Mouse (Mus musculus) midbrain, embryonic 15.5 days (tissue): ENCODE data around the gene Klhl1. TPM values are rescaled to one million over a fixed set of nuclear protein-coding genes. Genes with fewer than 3 reads are reported as not detected.
"Not testable (repeated sequence)": the region's sequence is repeated elsewhere in the genome, so short reads cannot be mapped to it uniquely, and the experiment has no call there.

Experiments used
- ATAC-seq: fragments of 200-750 bp; cut with Nextera tagmentation; replicated peaks from 2 replicates; pipeline ENCODE4 v1.8.0; 2017; ENCODE audit warnings: moderate TSS enrichment
- H3K27ac ChIP-seq: fragments of 300-500 bp; sonication (generic); 2 replicates; pipeline ENCODE4 v1.5.1; 2015; ENCODE audit warnings: mild to moderate bottlenecking, inconsistent platforms
- H3K27me3 ChIP-seq: fragments of 300-500 bp; sonication (generic); replicated peaks from 2 replicates; pipeline ENCODE4 v1.6.1; 2015; ENCODE audit warnings: inconsistent platforms
- H3K36me3 ChIP-seq: fragments of 300-500 bp; sonication (generic); replicated peaks from 2 replicates; pipeline ENCODE4 v1.6.1; 2015; ENCODE audit warnings: inconsistent platforms
- H3K4me1 ChIP-seq: fragments of 300-500 bp; sonication (generic); 2 replicates; pipeline ENCODE4 v1.6.1; 2015; ENCODE audit warnings: inconsistent platforms
- H3K4me2 ChIP-seq: fragments of 300-500 bp; sonication (generic); 2 replicates; pipeline ENCODE4 v1.6.1; 2015; ENCODE audit warnings: inconsistent platforms, mild to moderate bottlenecking, moderate library complexity
- H3K4me3 ChIP-seq: fragments of 300-500 bp; sonication (generic); 2 replicates; pipeline ENCODE4 v1.5.1; 2015; ENCODE audit warnings: mild to moderate bottlenecking, inconsistent platforms
- H3K9ac ChIP-seq: fragments of 300-500 bp; sonication (generic); 2 replicates; pipeline ENCODE4 v1.6.1; 2015; ENCODE audit warnings: mild to moderate bottlenecking, inconsistent platforms
- H3K9me3 ChIP-seq: fragments of 300-500 bp; sonication (generic); 2 replicates; pipeline ENCODE4 v1.6.1; 2016; ENCODE audit warnings: inconsistent platforms
- WGBS: fragments of 180-500 bp; shearing (Covaris S2); methylation state at CpG from one replicate; pipeline ENCODE4 v1.1.7; 2015; ENCODE audit warnings: mixed read lengths; 5-methylcytosine and 5-hydroxymethylcytosine counted together
- polyA plus RNA-seq: library from polyadenylated mRNA; unstranded; fragments of >200 nt; fragmentation: Nextera tagmentation; extraction: Ambion mirVana; gene quantifications from 2 replicates; pipeline ENCODE4 v1.2.1, GENCODE M21; 2015

Klhl1 gene
- polyA plus RNA-seq, 1 experiment from 2014 or later: 15.7 TPM

- no peak for ATAC-seq
- Histone ChIP-seq H3K27me3 (no peaks in the 10 kb centered on the region), H3K36me3 (no peaks in the 10 kb centered on the region), H3K4me3 (no peak overlapping the region), H3K4me1 (no peaks in the 10 kb centered on the region), H3K9me3 (no peaks in the 10 kb centered on the region), H3K27ac (no peak overlapping the region), H3K9ac (no peak overlapping the region), H3K4me2 (no peak overlapping the region)
- 31% methylated on average over 6 of the region's 6 CpGs for WGBS
Observed at GRCm38 (mm10) chr14:96217805-96218441, 301.0 kb downstream of the Klhl1 start.

DNA sequence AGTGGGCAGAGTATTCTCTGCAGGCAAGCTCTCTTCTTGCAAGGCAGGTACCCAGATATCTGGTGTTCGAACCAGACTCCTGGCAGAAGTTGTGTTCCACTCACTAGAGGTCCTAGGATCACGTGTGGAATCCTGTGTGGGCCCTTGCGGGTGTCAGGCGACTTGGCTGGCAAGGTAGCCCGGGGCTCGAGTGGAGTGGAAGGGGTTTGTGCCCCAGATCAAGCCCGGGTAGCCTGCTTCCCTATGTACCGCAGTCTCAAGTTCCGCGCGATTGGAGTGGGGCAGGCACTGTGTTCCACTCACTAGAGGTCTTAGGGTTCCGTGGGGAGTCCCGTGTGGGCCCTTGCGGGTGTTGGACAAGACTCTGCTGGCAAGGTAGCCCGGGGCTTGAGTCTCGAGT, 324.1 kb downstream of the Klhl1 start:
- not testable (repeated sequence) for H3K36me3 ChIP-seq, H3K4me1 ChIP-seq, H3K9me3 ChIP-seq, H3K27me3 ChIP-seq, H3K9ac ChIP-seq, H3K4me3 ChIP-seq, H3K4me2 ChIP-seq, H3K27ac ChIP-seq, ATAC-seq
- WGBS: 91% methylated on average over 16 of the region's 16 CpGs

DNA sequence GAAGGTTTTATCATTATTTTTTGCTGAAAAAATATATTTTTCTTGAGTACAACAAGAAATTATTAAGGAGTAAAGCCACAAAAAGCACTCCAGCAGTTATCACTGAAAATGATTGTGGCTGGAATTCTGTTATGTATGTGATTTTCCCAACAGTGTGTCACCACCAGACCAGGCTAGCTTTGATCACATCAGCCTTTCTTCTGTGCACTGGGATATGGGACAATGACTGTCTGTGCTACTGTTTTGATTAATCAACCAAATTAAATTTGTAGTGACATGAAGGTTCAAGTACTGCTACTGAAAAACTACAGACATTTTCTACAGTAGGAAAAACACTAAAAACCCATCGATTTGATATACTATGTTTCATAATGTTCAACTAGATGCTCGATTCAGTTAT, 344.4 kb downstream of the Klhl1 start:
- Histone ChIP-seq H3K36me3 (no peaks in the 10 kb centered on the region), H3K27ac (no peak overlapping the region), H3K4me3 (no peak overlapping the region), H3K9ac (no peak overlapping the region), H3K9me3 (no peaks in the 10 kb centered on the region), H3K4me1 (no peaks in the 10 kb centered on the region), H3K27me3 (no peaks in the 10 kb centered on the region), H3K4me2 (no peak overlapping the region)
- WGBS: 83% methylated on average over 2 of the region's 2 CpGs
- ATAC-seq: no peak

DNA sequence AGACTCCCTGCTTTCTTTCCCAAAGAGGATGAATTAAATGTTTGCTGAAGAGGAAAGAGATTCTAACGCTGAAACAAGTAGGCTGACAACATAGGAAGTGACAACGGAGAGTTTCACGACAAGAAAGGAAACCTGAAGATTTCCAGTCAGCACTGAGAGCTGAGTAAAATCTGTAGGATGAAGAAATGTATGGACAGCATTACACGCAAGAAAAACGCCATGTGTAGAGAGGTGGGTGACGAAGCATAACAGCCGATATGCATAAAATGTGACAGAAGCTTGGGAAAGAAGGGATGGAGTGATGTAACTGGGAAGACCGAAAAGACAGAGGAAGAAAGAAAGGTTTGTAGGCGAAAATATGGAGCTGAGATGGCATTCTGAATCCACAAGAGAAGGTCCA, 375.8 kb downstream of the Klhl1 start:
- Histone ChIP-seq H3K27me3 (no peaks in the 10 kb centered on the region), H3K4me1 (no peaks in the 10 kb centered on the region), H3K9me3 (no peaks in the 10 kb centered on the region), H3K9ac (no peak overlapping the region), H3K4me3 (no peak overlapping the region), H3K27ac (no peak overlapping the region), H3K36me3 (no peaks in the 10 kb centered on the region), H3K4me2 (no peak overlapping the region)
- WGBS: 60% methylated on average over 9 of the region's 9 CpGs
- no peak for ATAC-seq

DNA sequence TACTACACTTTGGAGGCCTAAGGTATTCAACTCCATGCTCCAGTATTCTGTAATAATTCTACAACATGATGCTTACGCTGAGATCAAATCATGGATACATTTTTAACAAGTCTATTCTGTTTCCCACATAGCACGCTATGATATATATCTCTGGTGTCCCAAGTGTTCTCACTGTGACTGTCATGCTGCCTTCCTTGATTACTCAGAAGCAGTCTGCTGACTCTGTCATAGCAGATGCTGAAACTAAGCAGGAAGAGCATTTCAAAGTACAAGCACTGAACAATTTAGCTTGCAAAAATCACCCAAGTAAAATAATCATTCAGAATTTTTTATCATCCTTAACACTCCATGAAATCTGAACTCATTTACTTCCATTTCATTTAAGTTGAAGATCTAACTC, 378.7 kb downstream of the Klhl1 start:
- no peak for ATAC-seq
- no peak overlapping the region for H3K4me2 ChIP-seq
- H3K9me3 ChIP-seq: no peaks in the 10 kb centered on the region
- H3K27ac ChIP-seq: no peak overlapping the region
- no peaks in the 10 kb centered on the region for H3K4me1 ChIP-seq
- no peak overlapping the region for H3K9ac ChIP-seq
- H3K4me3 ChIP-seq: no peak overlapping the region
- H3K27me3 ChIP-seq: no peaks in the 10 kb centered on the region
- no peaks in the 10 kb centered on the region for H3K36me3 ChIP-seq
- 79% methylated on average over 2 of the region's 2 CpGs for WGBS

GRCm38 (mm10) chr14:96107396-96107795, 411.5 kb downstream of the Klhl1 start:
- H3K4me2 ChIP-seq: no peak overlapping the region
- 85% methylated on average over 7 of the region's 7 CpGs for WGBS

DNA sequence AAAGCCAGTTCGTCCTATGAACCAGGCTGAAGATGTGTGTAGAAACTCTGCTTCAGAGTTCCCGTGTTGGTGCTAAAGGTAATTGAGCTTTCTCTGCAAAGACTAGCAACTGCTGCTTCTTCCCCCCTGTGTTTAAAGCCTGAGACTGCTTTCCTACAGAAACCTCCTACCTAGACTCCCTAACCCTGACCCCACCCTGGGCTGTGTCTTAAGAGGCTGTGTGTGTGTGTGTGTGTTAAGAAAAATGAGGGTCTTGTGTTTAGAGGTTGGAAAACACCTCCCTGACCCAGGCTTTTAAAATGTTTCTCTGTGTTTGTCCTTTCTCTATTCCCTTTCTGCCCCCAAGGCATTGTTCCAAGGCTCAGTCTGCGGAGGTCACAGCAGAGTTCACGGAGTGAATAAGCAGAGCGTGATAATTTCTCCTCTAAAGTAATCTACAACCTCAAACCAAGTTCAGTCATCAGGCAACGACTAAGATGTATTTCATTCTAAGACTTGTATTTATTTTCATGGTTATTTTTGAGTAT, 437.2 kb downstream of the Klhl1 start:
- WGBS: 25% methylated on average over 6 of the region's 6 CpGs
- no peaks in the 10 kb centered on the region for H3K36me3 ChIP-seq
- no peak overlapping the region for H3K9ac ChIP-seq
- no peak overlapping the region for H3K4me3 ChIP-seq
- no peaks in the 10 kb centered on the region for H3K27me3 ChIP-seq
- no peaks in the 10 kb centered on the region for H3K4me1 ChIP-seq
- no peaks in the 10 kb centered on the region for H3K9me3 ChIP-seq
- no peak overlapping the region for H3K4me2 ChIP-seq
- ATAC-seq: no peak
- no peak overlapping the region for H3K27ac ChIP-seq

More at GRCm38 (mm10) chr14:96107396-96107795, 411.5 kb downstream of the Klhl1 start:
- no peaks in the 10 kb centered on the region for H3K36me3 ChIP-seq
- no peaks in the 10 kb centered on the region for H3K9me3 ChIP-seq
- H3K27ac ChIP-seq: no peak overlapping the region
- H3K4me1 ChIP-seq: no peaks in the 10 kb centered on the region
- no peak for ATAC-seq
- no peak overlapping the region for H3K4me3 ChIP-seq
- H3K27me3 ChIP-seq: no peaks in the 10 kb centered on the region
- no peak overlapping the region for H3K9ac ChIP-seq

DNA sequence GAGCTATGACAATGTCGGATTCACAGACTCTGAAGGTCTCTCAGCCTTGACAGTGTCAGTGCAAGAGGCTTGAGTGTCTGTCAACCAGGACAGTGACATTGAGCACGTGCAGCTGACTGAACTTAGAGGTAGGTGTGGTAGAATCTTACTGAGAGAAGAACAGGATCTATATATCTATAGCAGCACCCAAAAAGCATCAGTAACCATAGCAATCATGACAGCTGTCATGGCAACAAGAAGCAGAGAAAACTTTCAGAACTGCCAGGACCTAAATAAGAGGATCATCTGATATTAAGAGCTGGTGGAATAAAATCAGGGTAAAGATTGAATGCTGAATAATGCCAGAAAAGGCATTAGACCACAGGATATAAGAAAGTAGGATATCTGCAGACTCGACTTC, 453.0 kb downstream of the Klhl1 start:
- Histone ChIP-seq H3K27ac (no peak overlapping the region), H3K9me3 (no peaks in the 10 kb centered on the region), H3K27me3 (no peaks in the 10 kb centered on the region), H3K4me2 (no peak overlapping the region), H3K9ac (no peak overlapping the region), H3K4me3 (no peak overlapping the region), H3K4me1 (no peaks in the 10 kb centered on the region), H3K36me3 (no peaks in the 10 kb centered on the region)
- ATAC-seq: no peak
- 71% methylated on average over 3 of the region's 3 CpGs for WGBS
